ENCODE assay signal across 14 mouse cellular contexts in genomic region chr16:91443211-91443611, GRCm38 (mm10). TPM values are rescaled to one million over a fixed set of nuclear protein-coding genes. Genes with fewer than 3 reads are reported as not detected.
DNase-seq lines count a peak whose midpoint lies in the region; ATAC-seq and TF ChIP-seq lines count a peak whose summit lies in the region.
"Had no signal": no experiment of that assay in that cellular context is flagged by ENCODE, and none has a peak within 500 bp of the region (broad histone marks: within the 10 kb centered on the region; RNA-seq: fewer than 3 reads in every experiment).

No protein-coding gene starts in this region.

- no peaks in the 10 kb centered on the region for H3K4me1 ChIP-seq in heart, embryonic 11.5 days (ENCODE audit: control insufficient read depth, insufficient read depth, low read length)
- peaks cover 14% of the 10 kb centered on the region for H3K4me1 ChIP-seq in heart, adult 2 months (ENCODE audit: control insufficient read depth, insufficient read depth, low read length)
- H3K4me1 ChIP-seq: limb, embryonic 13.5 days had no signal

- TF ChIP-seq CTCF in heart, adult 2 months (IDR thresholded peaks at IDR 0.05): no peak

- H3K9ac ChIP-seq in heart, embryonic 11.5 days (ENCODE audit: low read depth, low read length): no peak overlapping the region
- no peak overlapping the region for H3K9ac ChIP-seq in heart, adult 2 months (ENCODE audit: low read depth, low read length)
- H3K9ac ChIP-seq: limb, embryonic 13.5 days had no signal

- H3K36me3 ChIP-seq in heart, embryonic 11.5 days (ENCODE audit: control insufficient read depth, insufficient read depth, low read length): no peaks in the 10 kb centered on the region
- H3K36me3 ChIP-seq in heart, adult 2 months (ENCODE audit: control insufficient read depth, insufficient read depth, low read length): peaks cover 7% of the 10 kb centered on the region
- H3K36me3 ChIP-seq: limb, embryonic 13.5 days had no signal

- H3K9me3 ChIP-seq in heart, embryonic 11.5 days (replicated peaks; ENCODE audit: control insufficient read depth, low read length): no peaks in the 10 kb centered on the region
- H3K9me3 ChIP-seq: limb, embryonic 13.5 days had no signal

- H3K27ac ChIP-seq in heart, embryonic 11.5 days (ENCODE audit: low read depth, low read length): peak overlapping the region; percentile 89; the same call in 1 of the 2 replicates
- H3K27ac ChIP-seq in heart, adult 2 months: no peak overlapping the region
- H3K27ac ChIP-seq: kidney, postnatal 0 days; limb, embryonic 13.5 days had no signal

- no peak for TF ChIP-seq EP300 in heart, adult 2 months (IDR thresholded peaks at IDR 0.05; ENCODE audit: insufficient read depth, low read depth, low read length)

- H3K79me2 ChIP-seq in heart, adult 2 months (replicated peaks; ENCODE audit: control insufficient read depth, insufficient read depth, low read length): no peaks in the 10 kb centered on the region

- H3K27me3 ChIP-seq in heart, embryonic 11.5 days (ENCODE audit: control insufficient read depth, insufficient read depth, low read length): no peaks in the 10 kb centered on the region
- no peaks in the 10 kb centered on the region for H3K27me3 ChIP-seq in heart, adult 2 months (ENCODE audit: control insufficient read depth, insufficient read depth, low read length)
- H3K27me3 ChIP-seq: limb, embryonic 13.5 days had no signal

- no peak for TF ChIP-seq POLR2A in heart, adult 2 months (IDR thresholded peaks at IDR 0.05; ENCODE audit: insufficient read depth, low read depth, low read length)

- no peak for ATAC-seq in heart, embryonic 11.5 days (replicated peaks; ENCODE audit: insufficient number of reproducible peaks, low FRiP score, low TSS enrichment)
- peak; percentile 27 for ATAC-seq in CD4-positive, CD25-positive, alpha-beta regulatory T cell, adult 4 months
- peak; percentile 28 for ATAC-seq in inflammation-experienced regulatory T-cells, adult 6 months

- DNase-seq in heart, adult 2 months: no peak
- peak; percentile 81 for DNase-seq in thymus, postnatal 0 days (ENCODE audit: low spot score)
- no peak for DNase-seq in lung, postnatal 36 days
- DNase-seq in kidney, adult 8-10 months: no peak
- DNase-seq: cerebellum, adult 2 months; heart, postnatal 4 days; lung, postnatal 10 days; right cerebral cortex, postnatal 14 days had no signal

- WGBS in heart, embryonic 11.5 days (ENCODE audit: insufficient replicate concordance): 75% methylated on average over 8 of the region's 8 CpGs
- 82% methylated on average over 8 of the region's 8 CpGs for WGBS in heart, adult 2 months

- H3K4me2 ChIP-seq in heart, embryonic 11.5 days: no peak overlapping the region
- H3K4me2 ChIP-seq: limb, embryonic 13.5 days had no signal

- H3K4me3 ChIP-seq in heart, embryonic 11.5 days (ENCODE audit: low read depth, low read length): no peak overlapping the region
- no peak overlapping the region for H3K4me3 ChIP-seq in heart, adult 2 months
- H3K4me3 ChIP-seq: limb, embryonic 13.5 days had no signal

- intact Hi-C loops in heart, adult 2 months (cut with DNase I): loop anchor here (10.0 kb wide), 1 partner anchor 368 kb away; no protein-coding TSS in a partner anchor

RNA-seq across cellular contexts. Expression of gene Il10rb, which starts 37.2 kb away (rescaled TPM):
- polyA plus RNA-seq in heart, embryonic 11.5 days (2014; fragmentation: Nextera tagmentation; extraction: Ambion mirVana): 38.6 and 46.9 TPM in 2 replicates
- total RNA-seq in heart, adult 2 months (2021): 100 to 1,000 TPM in 1 of 2 experiments, 10 to 100 TPM in 1; 98.2 to 122 TPM
- 136 and 182 TPM in 2 replicates for polyA plus RNA-seq in heart, adult 2 months (2012; rRNA removed)
- polyA plus RNA-seq in CD4-positive, CD25-positive, alpha-beta regulatory T cell, adult 4 months (2017; shearing (Covaris generic)): 100 to 1,000 TPM; 131 to 143 TPM
- 100 to 1,000 TPM in 2 of 3 experiments, 10 to 100 TPM in 1; 95.7 to 124 (median 113) TPM for polyA plus RNA-seq in inflammation-experienced regulatory T-cells, adult 6 months (2017; shearing (Covaris generic))
- 42.7 and 44.1 TPM in 2 replicates for polyA plus RNA-seq in thymus, postnatal 0 days (2015; fragmentation: Nextera tagmentation; extraction: Ambion mirVana)

RNA-seq across cellular contexts. Expression of gene Ifnar1, which starts 41.8 kb away (rescaled TPM):
- 37.1 and 38.6 TPM in 2 replicates for polyA plus RNA-seq in heart, embryonic 11.5 days (2014; fragmentation: Nextera tagmentation; extraction: Ambion mirVana)
- 10 to 100 TPM; 23.6 to 24.0 TPM for total RNA-seq in heart, adult 2 months (2021)
- polyA plus RNA-seq in heart, adult 2 months (2012; rRNA removed): 12.5 and 20.2 TPM in 2 replicates
- polyA plus RNA-seq in CD4-positive, CD25-positive, alpha-beta regulatory T cell, adult 4 months (2017; shearing (Covaris generic)): 100 to 1,000 TPM in 1 of 2 experiments, 10 to 100 TPM in 1; 86.0 to 120 TPM
- polyA plus RNA-seq in inflammation-experienced regulatory T-cells, adult 6 months (2017; shearing (Covaris generic)): 10 to 100 TPM; 61.2 to 75.3 (median 62.6) TPM
- polyA plus RNA-seq in thymus, postnatal 0 days (2015; fragmentation: Nextera tagmentation; extraction: Ambion mirVana): 30.2 and 40.9 TPM in 2 replicates

RNA-seq across cellular contexts. Expression of gene Gm21970, which starts 51.7 kb away (rescaled TPM):
- not detected in 2 replicates for polyA plus RNA-seq in heart, embryonic 11.5 days (2014; fragmentation: Nextera tagmentation; extraction: Ambion mirVana)
- not detected for total RNA-seq in heart, adult 2 months (2021)
- not detected in 2 replicates for polyA plus RNA-seq in heart, adult 2 months (2012; rRNA removed)
- not detected for polyA plus RNA-seq in CD4-positive, CD25-positive, alpha-beta regulatory T cell, adult 4 months (2017; shearing (Covaris generic))
- 1 to 10 TPM in 1 of 3 experiments, not detected in 2; 2.6 TPM for polyA plus RNA-seq in inflammation-experienced regulatory T-cells, adult 6 months (2017; shearing (Covaris generic))
- not detected in 2 replicates for polyA plus RNA-seq in thymus, postnatal 0 days (2015; fragmentation: Nextera tagmentation; extraction: Ambion mirVana)
- total RNA-seq: granulocyte monocyte progenitor cell, adult 5-6 weeks; heart, postnatal 4 days had no signal
- polyA plus RNA-seq: cerebellum, adult 2 months; kidney, postnatal 0 days; limb, embryonic 13.5 days had no signal
